Mouse (Mus musculus): ENCODE measurements around the gene Acbd6.

GRCm38 (mm10) chr1:155577316-155577715, 19.4 kb downstream of the Acbd6 start:
- TF ChIP-seq POLR2A (IDR thresholded peaks at IDR 0.05; ENCODE audit: borderline replicate concordance, low read depth, low read length) (no peak), CTCF (IDR thresholded peaks at IDR 0.05; ENCODE audit: low read depth, low read length) (no peak)
